Mouse (Mus musculus) lung, adult 2 months (tissue): ENCODE data around the gene Rnf10.

Source experiments
- CTCF ChIP-seq: fragments of 200-500 bp; IDR thresholded peaks from 2 replicates; pipeline ENCODE4 v1.5.1; 2011; ENCODE audit warnings: mild to moderate bottlenecking, low read length, control low read depth; ENCODE audit not compliant: insufficient read depth
- POLR2A ChIP-seq: fragments of 200-500 bp; IDR thresholded peaks from 2 replicates; pipeline ENCODE4 v1.6.1; 2011; ENCODE audit warnings: low read depth, mild to moderate bottlenecking, control low read depth, low read length, borderline replicate concordance; ENCODE audit errors: extremely low read depth

GRCm38 (mm10) chr5:115261880-115262279 lies 10.8 kb downstream of the Rnf10 start:
- no peak for TF ChIP-seq POLR2A
- TF ChIP-seq CTCF = no peak
